Mouse (Mus musculus): ENCODE results near the gene BC055324.

- TF ChIP-seq POLR2A (IDR thresholded peaks at IDR 0.05; ENCODE audit: insufficient read length, low read depth) (no peak), MAX (IDR thresholded peaks at IDR 0.05; ENCODE audit: low read depth) (no peak)
Measured at GRCm38 (mm10) chr1:163917349-163918160, 77.0 kb downstream of the BC055324 start.

Measured in myocyte (in vitro differentiated cells).